Mouse (Mus musculus): Measurements from ENCODE around the gene Gm10643. TPM values are rescaled to one million over a fixed set of nuclear protein-coding genes. Genes with fewer than 3 reads are reported as not detected.

The Gm10643 gene
- total RNA-seq, 2 experiments from 2014 or later = 1.2 TPM; not detected in 1

DNA sequence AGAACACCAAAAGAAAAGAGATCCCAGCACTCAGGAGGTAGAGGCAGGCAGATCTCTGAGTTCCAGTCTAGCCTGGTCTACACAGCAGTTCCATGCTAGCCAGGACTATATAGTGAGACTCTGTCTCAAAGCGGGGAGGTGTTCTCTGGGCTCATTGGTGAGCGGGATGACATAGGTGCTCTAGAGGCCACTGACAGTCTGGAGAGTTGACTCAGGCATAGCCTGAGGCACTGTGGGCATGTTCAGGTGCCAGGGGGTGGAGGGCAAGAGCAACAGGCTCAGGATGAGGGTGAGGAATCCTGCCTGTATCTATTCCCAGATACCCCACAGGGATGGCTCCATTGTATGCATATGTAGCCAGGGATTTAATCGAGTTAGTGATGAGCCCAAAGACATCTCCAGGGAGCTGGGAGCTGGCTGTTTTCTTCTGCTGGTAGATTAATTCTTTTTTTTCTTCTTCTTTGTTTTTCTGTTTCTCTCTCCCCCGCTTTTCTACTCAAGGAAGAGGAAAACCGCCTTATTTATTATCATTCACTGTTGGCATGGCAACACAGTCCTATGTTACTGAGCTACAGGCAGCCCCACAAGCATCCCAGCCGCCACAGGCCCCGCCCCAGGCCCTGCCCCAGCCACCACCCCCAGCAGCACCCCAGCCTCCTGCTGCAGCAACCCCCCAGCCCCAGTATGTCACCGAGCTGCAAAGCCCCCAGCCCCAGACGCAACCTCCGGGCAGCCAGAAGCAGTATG lies 8.5 kb upstream of the Gm10643 start:
- ATAC-seq (replicated peaks; ENCODE audit: low FRiP score, poor library complexity, severe bottlenecking) = no peak

DNA sequence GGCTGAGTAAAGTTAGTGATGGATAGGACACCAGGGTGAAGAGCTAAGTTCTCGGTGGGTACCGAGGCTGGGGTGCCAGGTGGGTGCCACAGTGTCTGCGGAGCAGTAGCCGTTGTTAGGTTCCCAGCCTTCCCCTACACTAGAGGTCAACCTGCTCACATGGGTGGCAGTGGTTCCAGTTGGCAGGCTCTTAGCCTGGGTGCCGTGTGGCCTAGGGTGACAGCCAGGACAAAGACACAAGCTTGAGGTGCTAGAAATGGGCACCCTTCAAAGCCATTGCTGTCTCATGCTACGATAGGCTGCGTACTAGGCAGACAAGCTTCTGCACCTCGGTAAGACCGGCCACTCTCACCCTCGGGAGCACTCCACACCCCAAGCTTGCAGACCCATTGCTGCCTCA lies 7.4 kb upstream of the Gm10643 start:
- no peak for ATAC-seq (replicated peaks; ENCODE audit: low FRiP score, poor library complexity, severe bottlenecking)

DNA sequence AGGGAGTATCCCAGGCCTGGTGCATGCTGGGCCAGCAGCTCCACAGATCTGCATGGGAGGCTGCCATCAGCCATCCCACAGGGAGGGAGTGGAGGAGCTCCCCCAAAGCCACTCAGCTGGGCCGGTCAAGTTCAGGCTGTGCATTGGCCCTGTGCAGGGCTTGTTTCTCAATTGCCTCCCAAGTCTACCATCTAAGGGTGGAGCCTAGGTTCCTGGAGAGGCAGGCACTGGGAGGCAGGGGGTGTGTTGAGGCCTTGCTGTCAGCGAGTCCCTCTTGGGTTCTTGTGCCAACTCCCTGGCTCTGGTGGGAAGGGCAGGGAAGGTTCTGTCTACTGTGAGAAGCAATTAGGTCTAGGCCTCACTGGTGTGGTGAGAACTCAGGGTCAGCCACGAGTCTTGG lies 7.0 kb upstream of the Gm10643 start:
- no peak for ATAC-seq (replicated peaks; ENCODE audit: low FRiP score, poor library complexity, severe bottlenecking)

DNA sequence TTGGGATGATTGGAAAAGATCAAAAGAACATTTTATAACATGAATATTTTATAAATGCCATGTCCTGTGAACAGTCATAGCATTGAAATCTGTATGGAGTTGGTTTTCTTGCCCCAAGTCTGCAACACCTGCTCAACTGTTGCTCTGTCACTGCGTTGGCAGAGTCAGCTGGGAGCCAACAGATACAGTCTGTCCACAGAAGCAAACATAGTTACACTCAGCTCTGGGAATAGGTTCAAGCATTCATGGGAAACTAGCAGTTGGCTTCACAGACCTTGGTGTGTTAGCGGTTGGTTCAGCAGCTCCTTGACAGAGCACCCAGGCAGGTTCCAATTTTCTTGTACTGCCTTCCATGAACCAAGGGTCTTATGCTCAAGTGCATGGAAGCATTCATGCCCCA lies 5.7 kb upstream of the Gm10643 start:
- no peak for ATAC-seq (replicated peaks; ENCODE audit: low FRiP score, poor library complexity, severe bottlenecking)

DNA sequence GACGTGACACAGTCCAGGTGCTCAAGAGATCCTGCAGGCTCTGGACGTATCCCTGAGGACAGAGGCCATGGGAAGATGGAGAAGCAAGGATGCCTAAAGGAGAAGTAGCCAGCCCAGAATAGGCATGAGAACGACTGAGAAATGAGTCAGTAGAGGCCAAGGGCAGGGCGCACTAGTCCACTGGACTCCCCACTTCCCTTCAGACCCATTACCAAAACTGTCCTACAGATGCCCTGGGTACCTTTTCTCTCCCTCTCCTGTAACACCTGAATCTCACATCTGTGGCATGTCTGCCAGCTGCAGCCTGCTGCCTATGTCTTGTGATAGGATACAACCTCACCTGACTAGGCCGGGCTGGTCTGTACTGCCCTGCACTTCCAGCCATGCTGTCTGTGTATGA lies 5.3 kb upstream of the Gm10643 start:
- no peak for ATAC-seq (replicated peaks; ENCODE audit: low FRiP score, poor library complexity, severe bottlenecking)

DNA sequence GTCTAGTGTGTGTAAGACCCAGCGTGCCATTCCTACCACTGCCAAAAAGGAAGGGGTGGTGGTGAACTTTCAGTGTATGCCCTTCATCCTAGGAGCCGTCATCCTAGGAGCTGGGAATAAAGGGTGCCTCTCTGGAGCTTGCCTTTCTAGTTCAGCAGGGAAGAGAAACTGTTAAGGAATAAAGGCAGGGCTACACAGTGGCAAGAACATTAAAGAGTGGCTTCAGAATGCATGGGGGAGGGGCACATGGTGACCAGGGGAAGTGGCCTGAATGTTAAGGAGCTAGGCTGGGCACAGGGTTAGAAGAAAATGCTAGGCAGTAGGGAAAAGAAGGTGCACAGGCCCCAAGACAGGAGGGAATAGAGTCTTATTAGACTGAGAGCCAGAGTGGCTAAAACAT lies 4.8 kb upstream of the Gm10643 start:
- no peak for ATAC-seq (replicated peaks; ENCODE audit: low FRiP score, poor library complexity, severe bottlenecking)

DNA sequence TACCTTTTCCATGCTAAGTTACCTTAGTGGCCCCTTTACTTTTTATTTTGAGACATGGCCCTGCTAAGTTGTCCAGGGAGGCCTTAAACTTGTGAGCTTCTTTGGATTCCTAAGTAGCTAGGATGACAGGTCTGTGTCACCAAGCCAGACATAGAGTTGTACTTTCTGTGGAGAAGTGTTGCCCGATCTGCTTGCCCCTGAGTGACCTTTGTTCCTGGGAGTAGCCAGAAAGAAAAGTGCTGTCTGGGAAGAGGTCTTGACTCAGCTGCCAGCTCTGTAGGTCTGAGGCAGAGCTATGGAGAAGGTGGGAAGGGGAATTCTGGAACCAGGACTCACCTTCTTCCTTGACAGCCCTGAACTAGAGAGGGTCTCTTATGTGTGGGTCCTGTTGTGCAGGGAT lies 4.2 kb upstream of the Gm10643 start:
- no peak for ATAC-seq (replicated peaks; ENCODE audit: low FRiP score, poor library complexity, severe bottlenecking)

DNA sequence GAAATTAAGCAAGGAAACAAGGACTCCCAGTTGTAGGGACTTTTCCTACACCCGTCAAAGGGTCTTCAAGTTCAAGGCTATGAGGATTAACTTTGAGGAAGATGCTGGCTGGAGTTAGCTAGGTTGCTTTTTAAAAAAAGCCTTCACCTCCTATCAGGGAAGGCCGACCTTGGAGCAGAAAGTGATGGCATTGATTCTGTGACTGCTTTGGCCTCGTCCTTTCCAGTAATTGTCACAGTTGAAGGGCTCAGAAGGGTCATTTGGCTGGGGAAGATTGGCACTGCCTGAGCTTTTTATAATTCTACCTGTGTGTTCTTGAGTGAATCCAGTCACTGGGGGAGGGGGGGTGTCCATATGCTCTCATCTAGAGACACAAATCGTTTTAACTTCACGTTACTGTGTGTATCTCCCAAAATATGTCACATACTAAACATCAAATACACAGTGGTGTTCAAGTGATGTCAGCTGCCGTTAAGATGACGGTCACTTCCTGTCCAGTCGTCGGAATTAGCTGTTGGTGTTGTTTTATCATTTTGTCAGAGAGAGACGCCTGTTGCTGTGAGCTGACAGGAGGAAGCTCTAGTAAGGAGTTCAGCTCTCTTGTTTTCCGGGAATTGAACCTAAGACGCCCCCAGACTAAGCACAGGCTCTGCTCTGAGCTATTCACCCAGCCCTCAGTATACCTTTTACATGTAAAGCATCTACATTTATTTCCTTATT lies 3.5 kb upstream of the Gm10643 start:
- no peak for ATAC-seq (replicated peaks; ENCODE audit: low FRiP score, poor library complexity, severe bottlenecking)

DNA sequence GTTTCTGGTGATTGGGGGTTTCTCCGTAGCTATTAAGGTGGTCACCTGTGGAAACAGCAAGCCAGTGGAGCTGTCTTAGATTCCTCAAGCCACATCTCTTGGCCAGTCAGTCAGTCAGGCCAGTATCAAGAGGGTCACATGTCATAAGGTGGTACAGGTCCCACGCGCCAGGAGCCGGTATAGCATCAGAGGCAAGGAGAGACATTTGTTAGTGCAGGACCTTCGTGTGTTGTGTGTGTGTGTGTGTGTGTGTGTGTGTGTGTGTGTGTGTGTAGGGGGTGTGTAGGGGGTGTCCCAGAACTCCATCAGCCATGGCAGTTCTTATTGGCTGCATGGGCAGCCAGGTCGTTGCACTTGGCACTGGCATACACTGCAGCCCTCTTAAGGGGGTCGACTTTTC lies 3.0 kb upstream of the Gm10643 start:
- ATAC-seq (replicated peaks; ENCODE audit: low FRiP score, poor library complexity, severe bottlenecking) = no peak

DNA sequence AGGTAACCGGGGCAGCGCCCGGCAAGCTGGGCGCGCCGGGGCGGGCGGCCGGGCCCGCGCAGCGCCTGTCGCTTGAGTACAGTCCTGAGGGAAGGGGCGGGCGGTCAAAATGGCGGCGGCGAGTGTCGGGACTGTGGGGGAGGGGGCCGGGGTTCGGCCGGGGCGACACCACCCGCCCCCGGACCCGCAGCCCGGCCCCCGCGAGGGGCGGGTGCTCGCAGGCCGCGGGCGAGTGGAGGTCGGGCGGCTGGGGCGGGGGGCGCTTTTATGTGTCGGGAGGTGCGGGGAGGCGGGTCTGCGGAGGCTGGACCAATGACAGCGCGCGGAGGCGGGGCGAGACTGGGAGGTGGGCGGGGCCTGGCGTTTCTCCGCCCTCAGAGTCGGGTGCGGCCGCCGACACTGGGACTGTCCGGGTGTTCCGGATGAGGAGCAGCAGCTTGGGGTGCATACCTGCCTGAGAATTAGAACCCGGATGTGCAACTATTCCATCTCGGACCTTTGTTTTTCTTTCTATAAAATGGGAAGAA lies 2.2 kb upstream of the Gm10643 start:
- peak; percentile 77 for ATAC-seq (replicated peaks; ENCODE audit: low FRiP score, poor library complexity, severe bottlenecking)

DNA sequence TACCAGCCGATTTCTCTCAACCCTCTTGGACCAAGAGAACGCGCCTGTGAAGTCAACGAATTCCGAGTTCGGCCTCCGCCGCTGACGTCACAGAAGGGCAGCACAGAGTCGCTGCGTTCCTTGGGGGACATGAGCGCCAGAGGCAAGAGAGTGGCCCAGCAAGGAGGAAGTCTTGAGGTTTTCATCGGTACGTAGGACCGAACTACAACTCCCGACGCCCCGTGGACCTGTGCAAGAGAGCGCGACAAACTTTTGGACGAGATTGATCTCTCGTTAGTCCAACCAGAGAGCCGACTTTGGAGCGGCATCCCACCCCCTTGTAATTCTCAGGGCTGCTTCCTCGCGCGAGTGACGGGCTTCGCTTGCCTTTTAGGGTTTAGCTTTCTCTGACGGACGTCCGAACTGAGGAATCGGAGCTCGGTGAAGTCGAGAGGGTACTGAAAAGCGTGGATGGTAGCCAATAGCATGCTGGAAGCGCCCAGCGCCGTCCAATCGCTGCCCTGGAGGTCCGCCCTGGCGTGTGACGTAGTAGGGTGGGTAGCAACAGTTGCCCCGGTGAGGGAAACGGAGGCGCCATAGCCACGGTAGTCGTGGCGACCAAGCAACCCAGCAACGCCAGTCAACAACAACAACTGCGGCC lies 1.5 kb upstream of the Gm10643 start, which contains the start of gene Rfx1:
Gene Rfx1, plus strand, starts transcription at position 544 of the 640 bp plus-strand sequence.
- ATAC-seq (replicated peaks; ENCODE audit: low FRiP score, poor library complexity, severe bottlenecking) = peak; percentile 91

DNA sequence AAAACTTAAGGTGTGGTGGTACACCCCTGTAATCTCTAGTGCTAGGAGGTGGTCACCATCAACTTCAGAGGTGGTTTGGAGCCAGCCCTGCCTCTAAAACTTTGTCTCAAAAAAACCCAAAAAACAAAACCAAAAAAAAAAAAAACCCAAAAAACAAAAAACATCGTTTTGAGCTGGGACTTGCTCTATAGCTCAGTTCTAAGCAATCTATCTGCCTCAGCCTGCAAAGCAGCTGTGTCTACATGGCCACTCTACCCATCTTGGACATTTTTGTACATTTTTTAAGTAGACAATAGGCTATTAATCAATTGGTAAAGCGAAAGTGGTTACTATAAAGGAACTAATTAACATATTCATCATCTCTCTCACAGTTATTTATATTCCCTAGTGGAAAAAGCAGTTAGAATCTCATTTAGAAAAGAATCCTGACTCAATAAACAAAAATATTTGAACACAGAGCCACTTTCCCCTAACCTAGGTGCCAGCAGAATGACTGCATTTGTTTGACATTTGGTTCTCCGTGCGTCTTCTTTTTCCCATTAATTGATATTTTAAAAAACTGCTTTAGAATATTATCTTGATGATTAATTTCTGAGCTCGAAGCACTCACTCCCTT lies 628 bp upstream of the Gm10643 start:
- ATAC-seq (replicated peaks; ENCODE audit: low FRiP score, poor library complexity, severe bottlenecking) = no peak

DNA sequence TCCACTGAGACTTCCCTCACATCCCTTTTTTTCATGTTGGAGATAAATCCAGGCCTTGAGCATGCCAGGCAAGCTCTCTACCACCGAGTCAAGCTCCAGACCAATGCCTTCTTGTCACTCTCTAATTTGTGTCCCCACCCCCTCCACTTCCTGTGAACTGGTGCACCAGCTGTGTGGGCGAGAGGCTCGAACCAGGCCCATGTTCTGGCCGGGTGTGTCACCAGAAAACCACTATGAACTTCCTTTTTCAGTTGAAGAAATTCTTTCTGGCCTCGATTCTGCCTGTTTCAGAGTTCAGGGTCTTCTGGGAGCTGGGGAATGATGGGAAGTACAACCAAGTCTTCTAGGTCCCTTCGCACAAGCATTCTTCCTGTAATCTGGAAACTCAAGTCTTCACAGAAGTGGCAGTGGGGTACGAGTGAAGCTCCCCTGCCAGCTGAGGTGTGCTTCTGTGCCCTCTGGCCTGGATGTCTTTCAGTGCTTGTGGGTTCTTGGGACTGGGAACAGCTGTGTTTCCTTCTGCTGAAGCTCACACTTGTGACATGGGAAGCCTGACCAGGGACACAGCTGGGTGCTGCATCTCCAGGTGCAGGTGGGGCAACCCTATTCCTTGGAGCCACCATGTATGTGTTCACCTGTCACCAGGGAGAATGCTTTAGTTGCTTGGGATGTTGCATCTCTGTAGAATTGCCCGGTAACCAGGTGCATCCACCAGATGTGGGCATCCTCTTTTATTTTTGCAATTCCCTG lies 901 bp downstream of the Gm10643 start:
- no peak for ATAC-seq (replicated peaks; ENCODE audit: low FRiP score, poor library complexity, severe bottlenecking)

DNA sequence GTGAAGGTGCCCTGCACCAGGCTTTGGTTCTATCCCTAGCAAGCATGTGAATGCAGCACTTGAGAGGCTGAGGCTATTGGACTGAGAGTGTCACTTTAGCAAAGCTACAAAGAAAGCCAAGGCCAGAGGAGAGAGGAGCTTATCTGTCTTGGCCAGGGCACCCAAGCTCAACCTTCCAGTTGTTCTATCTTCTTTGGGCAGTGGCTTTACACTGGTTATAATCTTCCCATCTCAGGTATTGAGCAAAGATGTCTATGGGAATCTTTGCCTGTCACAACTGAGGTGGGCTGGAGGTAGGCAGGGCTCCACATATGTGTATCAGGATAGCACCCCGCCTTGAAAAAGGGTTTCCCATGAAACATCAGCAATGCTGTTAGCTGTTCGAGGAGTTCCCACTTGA lies 4.7 kb downstream of the Gm10643 start:
- no peak for ATAC-seq (replicated peaks; ENCODE audit: low FRiP score, poor library complexity, severe bottlenecking)

DNA sequence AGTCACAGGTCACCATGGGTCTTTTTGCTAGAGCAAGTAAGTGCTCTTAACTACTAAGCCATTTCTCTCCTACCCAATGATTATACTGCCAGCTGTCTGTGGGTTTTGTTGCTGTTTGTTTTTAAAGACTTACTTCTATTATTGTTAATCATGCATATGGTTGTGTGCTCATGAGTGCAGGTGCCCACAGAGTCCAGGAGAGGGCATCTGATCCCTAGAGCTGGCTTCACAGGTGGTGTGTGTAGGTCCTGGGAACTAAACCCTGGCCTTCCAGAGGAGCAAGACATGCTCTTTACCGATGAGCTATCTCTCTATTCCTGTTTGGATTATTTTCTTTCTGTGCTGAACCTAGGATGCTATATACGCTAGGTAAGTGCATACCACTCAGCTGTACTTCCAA lies 5.7 kb downstream of the Gm10643 start:
- ATAC-seq (replicated peaks; ENCODE audit: low FRiP score, poor library complexity, severe bottlenecking) = no peak

DNA sequence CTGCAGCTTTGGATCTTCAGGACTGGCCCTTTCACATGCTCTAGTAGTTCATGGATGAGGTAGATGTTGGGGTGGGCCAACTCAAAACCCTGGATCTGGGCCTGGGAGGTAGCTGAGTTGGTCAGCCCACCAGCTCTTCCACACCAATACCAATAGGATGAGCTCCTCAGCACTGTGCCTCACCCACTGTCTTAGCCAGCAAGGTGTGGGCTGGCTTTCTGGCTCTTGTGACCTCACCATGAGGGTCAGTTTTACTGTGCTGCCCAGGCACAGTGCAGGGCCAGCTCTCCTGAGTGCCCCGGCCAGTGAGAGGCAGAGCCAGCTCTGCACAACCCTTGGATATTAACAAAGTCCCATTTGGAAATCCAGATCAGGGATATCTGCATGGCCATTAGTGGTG lies 7.1 kb downstream of the Gm10643 start:
- ATAC-seq (replicated peaks; ENCODE audit: low FRiP score, poor library complexity, severe bottlenecking) = no peak

DNA sequence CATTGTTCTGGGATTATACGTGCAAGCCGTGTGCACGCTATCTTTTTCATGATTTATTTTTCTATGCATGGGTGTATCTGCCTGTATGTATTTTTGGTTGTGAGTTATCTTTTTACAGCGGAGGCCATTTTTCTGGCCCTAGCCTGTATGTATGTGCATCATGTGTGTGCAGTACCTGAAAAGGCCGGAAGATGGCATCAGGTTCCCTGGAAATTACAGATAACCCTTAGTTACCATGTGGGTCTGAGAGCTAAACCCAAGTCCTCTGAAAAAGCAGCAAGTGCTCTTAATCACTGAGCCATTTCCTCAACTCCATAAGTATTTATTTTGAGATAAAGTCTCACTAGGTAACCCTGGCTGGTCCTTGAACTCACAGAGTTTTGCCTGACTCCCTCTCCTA lies 11.7 kb downstream of the Gm10643 start:
- no peak for ATAC-seq (replicated peaks; ENCODE audit: low FRiP score, poor library complexity, severe bottlenecking)

DNA sequence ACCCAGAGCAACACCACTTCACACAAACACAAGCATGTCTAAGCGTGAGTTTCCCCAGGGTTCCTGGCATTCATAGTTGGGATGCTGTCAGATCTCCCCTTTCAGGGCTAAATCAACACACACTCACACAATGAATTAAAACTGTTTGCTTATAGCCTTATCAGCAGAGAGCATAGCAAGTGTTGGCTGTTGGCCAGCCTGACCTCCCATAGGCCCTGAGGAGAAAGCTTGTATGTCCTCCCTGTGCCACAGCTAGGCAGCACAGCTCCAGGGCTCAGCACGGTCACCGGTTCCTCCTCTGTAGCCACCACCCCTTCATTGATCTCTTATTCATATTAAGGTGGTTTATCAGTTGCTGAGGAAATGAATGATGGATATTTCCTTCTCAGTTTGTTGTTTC lies 12.2 kb downstream of the Gm10643 start:
- ATAC-seq (replicated peaks; ENCODE audit: low FRiP score, poor library complexity, severe bottlenecking) = peak; percentile 41; the same call in 1 of the 2 replicates

DNA sequence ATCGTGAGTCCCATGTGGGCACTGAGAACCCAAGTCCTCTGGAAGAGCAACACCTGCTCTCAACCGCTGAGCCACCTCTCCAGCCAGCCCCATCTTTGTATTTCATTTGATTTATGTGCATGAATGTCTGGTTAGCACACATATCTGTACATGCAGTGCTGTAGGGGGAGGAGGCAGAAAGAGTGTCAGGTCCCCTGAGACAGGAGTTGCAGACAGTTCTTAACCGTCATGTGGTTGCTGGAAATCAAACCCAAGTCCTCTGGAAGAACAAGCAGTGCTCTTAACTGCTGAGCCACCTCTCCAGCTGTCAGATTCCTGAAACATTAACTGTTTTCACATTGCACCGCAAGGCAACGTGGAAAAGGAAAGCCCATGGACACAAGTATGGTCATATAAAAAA lies 16.8 kb downstream of the Gm10643 start:
- ATAC-seq (replicated peaks; ENCODE audit: low FRiP score, poor library complexity, severe bottlenecking) = no peak

DNA sequence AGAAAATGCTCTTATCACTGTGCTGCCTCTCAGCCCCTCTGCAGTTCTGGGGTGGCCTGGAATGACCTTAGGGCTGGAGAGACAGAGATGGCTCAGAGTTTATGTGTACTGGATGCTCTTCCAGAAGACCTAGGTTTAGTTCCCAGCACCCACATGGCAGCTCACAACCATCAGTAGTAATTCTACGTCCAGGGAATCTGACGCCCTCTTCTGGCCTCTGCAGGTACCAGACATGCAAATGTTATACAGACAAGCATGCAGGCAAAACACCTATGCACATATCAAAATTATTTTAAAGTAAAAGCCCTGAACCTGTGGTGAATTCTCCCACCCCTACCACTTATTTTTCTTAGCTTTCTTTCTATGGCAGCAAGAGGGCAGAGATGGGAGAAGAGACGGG lies 18.4 kb downstream of the Gm10643 start:
- ATAC-seq (replicated peaks; ENCODE audit: low FRiP score, poor library complexity, severe bottlenecking) = no peak

All from erythroid progenitor cell, adult 5-6 weeks (primary cell).